Mouse (Mus musculus) right cerebral cortex, postnatal 36 days (tissue): ENCODE data around the gene Palm3.

Experiments used
- DNase-seq, 2 experiments: peaks; one replicate each; pipeline ENCODE4 v3.0.0; 2022; ENCODE audit warnings: low spot score in 2 of 2, mixed read lengths in 1 of 2

Palm3 gene

GRCm38 (mm10) chr8:84066291-84066930 is 45.1 kb downstream of the Palm3 start, which contains the start of gene Rfx1:
Gene Rfx1, plus strand, starts transcription at chr8:84066834.
- peak; percentile 100 for DNase-seq

- peak; percentile 91 for DNase-seq
Observed at GRCm38 (mm10) chr8:84067047-84067573, 45.8 kb downstream of the Palm3 start.

- no peak for DNase-seq
Observed at GRCm38 (mm10) chr8:84067911-84068310, 46.6 kb downstream of the Palm3 start.

- DNase-seq = no peak
Observed at GRCm38 (mm10) chr8:84068316-84069035, 47.2 kb downstream of the Palm3 start.

GRCm38 (mm10) chr8:84069169-84069568 is 47.9 kb downstream of the Palm3 start:
- no peak for DNase-seq

GRCm38 (mm10) chr8:84069750-84070149 is 48.5 kb downstream of the Palm3 start:
- DNase-seq = no peak

GRCm38 (mm10) chr8:84070241-84070640 is 49.0 kb downstream of the Palm3 start:
- DNase-seq = no peak

GRCm38 (mm10) chr8:84070667-84071066 is 49.4 kb downstream of the Palm3 start:
- DNase-seq = peak; percentile 67 to 74

- no peak for DNase-seq
Observed at GRCm38 (mm10) chr8:84071921-84072320, 50.6 kb downstream of the Palm3 start.

GRCm38 (mm10) chr8:84072321-84072720 is 51.0 kb downstream of the Palm3 start:
- DNase-seq = no peak

GRCm38 (mm10) chr8:84073230-84073976 is 52.1 kb downstream of the Palm3 start:
- DNase-seq = no peak

- DNase-seq = no peak
Observed at GRCm38 (mm10) chr8:84076412-84076811, 55.1 kb downstream of the Palm3 start.

- no peak for DNase-seq
Observed at GRCm38 (mm10) chr8:84076849-84077248, 55.6 kb downstream of the Palm3 start.

- DNase-seq = no peak
Observed at GRCm38 (mm10) chr8:84079206-84079605, 57.9 kb downstream of the Palm3 start.
